Mouse (Mus musculus): ENCODE data around the gene Sertad1.

DNA sequence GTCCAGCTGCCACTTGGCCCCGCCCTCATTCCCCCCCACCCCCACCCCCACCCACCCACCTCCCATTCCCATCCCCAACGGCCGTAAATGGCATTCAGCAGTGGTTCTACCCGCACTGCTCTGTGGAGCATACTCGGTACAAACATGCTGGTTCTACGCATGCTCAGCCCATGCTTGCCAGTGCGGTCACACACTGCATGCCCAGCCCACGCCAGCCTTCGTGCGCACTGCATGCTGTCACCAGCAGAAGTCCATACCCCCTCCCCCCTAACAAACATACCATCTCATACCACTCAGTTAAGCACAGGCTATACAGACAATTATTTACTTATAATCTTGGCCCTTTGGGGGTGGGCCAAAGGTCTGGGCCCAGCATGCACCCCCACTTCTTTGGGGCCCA, 45.0 kb downstream of the Sertad1 start:
- TF ChIP-seq POLR2A (IDR thresholded peaks at IDR 0.05; ENCODE audit: extremely low read depth, insufficient read depth, low read length) (peak; percentile 23; the same call in 1 of the 2 replicates), CTCF (IDR thresholded peaks at IDR 0.05; ENCODE audit: extremely low read depth, insufficient read depth, low read length) (no peak)

Measured in cortical plate, adult 2 months (tissue).